Mouse (Mus musculus) spleen, adult 2 months (tissue): Measurements from ENCODE around the gene Cadps2.

ENCODE experiments used
- CTCF ChIP-seq: fragments of 200-500 bp; IDR thresholded peaks from 2 replicates; pipeline ENCODE4 v1.5.1; 2011; ENCODE audit warnings: mild to moderate bottlenecking, inconsistent platforms; ENCODE audit not compliant: insufficient read depth, insufficient read length, insufficient replicate concordance; ENCODE audit errors: extremely low read depth
- POLR2A ChIP-seq: fragments of 200-500 bp; IDR thresholded peaks from 2 replicates; pipeline ENCODE4 v1.6.1; 2011; ENCODE audit warnings: low read depth, low read length, inconsistent platforms

GRCm38 (mm10) chr6:23439897-23440296 lies 399.3 kb downstream of the Cadps2 start:
- TF ChIP-seq CTCF (no peak), POLR2A (no peak)
